ENCODE assay signal across 25 mouse cellular contexts in genomic region chr11:64518146-64518841, GRCm38 (mm10).
DNase-seq lines count a peak whose midpoint lies in the region; ATAC-seq lines count a peak whose summit lies in the region.
"Had no signal": no experiment of that assay in that cellular context is flagged by ENCODE, and none has a peak within 500 bp of the region (broad histone marks: within the 10 kb centered on the region; RNA-seq: fewer than 3 reads in every experiment).

No protein-coding gene starts in this region.

- no peak for ATAC-seq in embryonic facial prominence, embryonic 14.5 days (ENCODE audit: low read depth)
- ATAC-seq: intestine, embryonic 16.5 days had no signal

- H3K4me3 ChIP-seq in embryonic facial prominence, embryonic 14.5 days (ENCODE audit: low read depth, low read length): no peak overlapping the region
- H3K4me3 ChIP-seq in embryonic facial prominence, embryonic 10.5 days: no peak overlapping the region
- H3K4me3 ChIP-seq: heart, embryonic 12.5 days; hindbrain, embryonic 12.5 days; limb, embryonic 13.5 days; lung, embryonic 15.5 days; midbrain, embryonic 12.5 days; myocyte; stomach, embryonic 15.5 days had no signal

- 66% methylated on average over 6 of the region's 6 CpGs for WGBS in embryonic facial prominence, embryonic 14.5 days
- WGBS in embryonic facial prominence, embryonic 10.5 days: 82% methylated on average over 6 of the region's 6 CpGs

- no peaks in the 10 kb centered on the region for H3K4me1 ChIP-seq in embryonic facial prominence, embryonic 14.5 days (ENCODE audit: control insufficient read depth, insufficient read depth, low read length)
- H3K4me1 ChIP-seq in embryonic facial prominence, embryonic 10.5 days: peaks cover 5% of the 10 kb centered on the region; the same call in 1 of the 2 replicates
- H3K4me1 ChIP-seq: lung, embryonic 15.5 days; midbrain, embryonic 12.5 days; stomach, embryonic 15.5 days had no signal

- DNase-seq in embryonic facial prominence, embryonic 14.5 days (ENCODE audit: low spot score): peak; percentile 49
- DNase-seq in embryonic facial prominence, embryonic 10.5 days (ENCODE audit: low spot score): no peak
- peak; percentile 13 for DNase-seq in layer of hippocampus, adult 11-12 months (ENCODE audit: low spot score)
- DNase-seq in layer of hippocampus, postnatal 25 days (ENCODE audit: extremely low spot score in 1 of 2, low spot score in 1 of 2): no peak
- peak; percentile 41 for DNase-seq in brain, adult 2 months (ENCODE audit: low read depth, low spot score)
- DNase-seq in skeletal muscle tissue, adult 2 months (ENCODE audit: low read depth, low spot score): peak; percentile 56
- DNase-seq in liver: no peak
- DNase-seq: adrenal gland, adult 8-10 months; heart, postnatal 14 days; kidney, postnatal 4 days; layer of hippocampus, postnatal 36 days; lung, postnatal 4 days; right cerebral cortex, postnatal 25 days; thymus, adult 18-20 months; thymus, postnatal 4 days had no signal

- no peaks in the 10 kb centered on the region for H3K36me3 ChIP-seq in embryonic facial prominence, embryonic 14.5 days (ENCODE audit: control insufficient read depth, insufficient read depth, low read length)
- H3K36me3 ChIP-seq in embryonic facial prominence, embryonic 10.5 days (replicated peaks): no peaks in the 10 kb centered on the region
- H3K36me3 ChIP-seq: heart, embryonic 12.5 days; hindbrain, embryonic 12.5 days; limb, embryonic 13.5 days; lung, embryonic 15.5 days; midbrain, embryonic 12.5 days; stomach, embryonic 15.5 days had no signal

- H3K9ac ChIP-seq in embryonic facial prominence, embryonic 14.5 days (ENCODE audit: low read depth, low read length): no peak overlapping the region
- H3K9ac ChIP-seq: heart, embryonic 12.5 days; hindbrain, embryonic 12.5 days; limb, embryonic 13.5 days; liver, embryonic 14.5 days; lung, embryonic 15.5 days; midbrain, embryonic 12.5 days; stomach, embryonic 15.5 days had no signal

- H3K4me2 ChIP-seq in embryonic facial prominence, embryonic 14.5 days (ENCODE audit: low read depth, low read length): no peak overlapping the region
- H3K4me2 ChIP-seq: heart, embryonic 12.5 days; hindbrain, embryonic 12.5 days; limb, embryonic 13.5 days; lung, embryonic 15.5 days; midbrain, embryonic 12.5 days; stomach, embryonic 15.5 days had no signal

- H3K27me3 ChIP-seq in embryonic facial prominence, embryonic 14.5 days (replicated peaks; ENCODE audit: control insufficient read depth, insufficient read depth, low read length): peaks cover 25% of the 10 kb centered on the region
- peaks cover 52% of the 10 kb centered on the region for H3K27me3 ChIP-seq in embryonic facial prominence, embryonic 10.5 days (replicated peaks; ENCODE audit: low read depth, poor library complexity, severe bottlenecking)
- H3K27me3 ChIP-seq: CH12.LX had no signal

- H3K9me3 ChIP-seq in embryonic facial prominence, embryonic 14.5 days (ENCODE audit: control insufficient read depth, low read length): no peaks in the 10 kb centered on the region
- no peaks in the 10 kb centered on the region for H3K9me3 ChIP-seq in embryonic facial prominence, embryonic 10.5 days
- H3K9me3 ChIP-seq: heart, embryonic 12.5 days; hindbrain, embryonic 12.5 days; limb, embryonic 13.5 days; lung, embryonic 15.5 days; midbrain, embryonic 12.5 days; stomach, embryonic 15.5 days had no signal

- H3K27ac ChIP-seq in embryonic facial prominence, embryonic 14.5 days (replicated peaks; ENCODE audit: low read depth, low read length): no peak overlapping the region
- no peak overlapping the region for H3K27ac ChIP-seq in embryonic facial prominence, embryonic 10.5 days (replicated peaks)
- H3K27ac ChIP-seq: hindbrain, embryonic 12.5 days; limb, embryonic 13.5 days; liver, embryonic 14.5 days; lung, embryonic 15.5 days; midbrain, embryonic 12.5 days; stomach, embryonic 15.5 days had no signal

Comparison
In these comparisons a context has a peak if more than half of its experiments do, and no peak if none do; other contexts are left out.
1. DNase-seq: peak in embryonic facial prominence, embryonic 14.5 days (single experiment), layer of hippocampus, adult 11-12 months (single experiment), brain, adult 2 months (single experiment) and skeletal muscle tissue, adult 2 months (single experiment); none in embryonic facial prominence, embryonic 10.5 days (single experiment), layer of hippocampus, postnatal 25 days (0 of 2) and liver (single experiment).